Mouse (Mus musculus): ENCODE data around the gene Phf11c. TPM values are rescaled to one million over a fixed set of nuclear protein-coding genes. Genes with fewer than 3 reads are reported as not detected.

Phf11c gene
- total RNA-seq, 2 experiments from 2014 or later, result 0.56 to 0.59 TPM

Other genes starting within 250 kb of the Phf11c start
- gene Gm5142, start 216.6 kb downstream of the Phf11c start, total RNA-seq (2021), result not detected
- gene Rcbtb1, start 194.2 kb downstream of the Phf11c start, total RNA-seq (2021), result 10 to 100 TPM; 23.1 to 37.5 TPM
- gene Gm6904, start 135.2 kb downstream of the Phf11c start, total RNA-seq (2021), result 1 to 10 TPM in 1 of 2 experiments, under 1 TPM in 1; 0.70 to 1.1 TPM
- under 1 TPM; 0.66 to 0.79 TPM for gene Phf11a, start 97.9 kb downstream of the Phf11c start, total RNA-seq (2021)
- gene Phf11b, start 54.0 kb downstream of the Phf11c start, total RNA-seq (2021), result 1 to 10 TPM; 1.9 to 3.4 TPM
- 1 to 10 TPM; 7.0 to 9.0 TPM for gene Phf11d, start 29.9 kb downstream of the Phf11c start, total RNA-seq (2021)
- gene Setdb2, start 45.5 kb upstream of the Phf11c start, total RNA-seq (2021), result 1 to 10 TPM; 5.4 to 7.1 TPM
- gene Cab39l, start 45.6 kb upstream of the Phf11c start, total RNA-seq (2021), result 10 to 100 TPM; 33.7 to 38.2 TPM
- 10 to 100 TPM; 66.3 to 74.2 TPM for gene Cdadc1, start 202.6 kb upstream of the Phf11c start, total RNA-seq (2021)
- gene Shisa2, start 229.9 kb upstream of the Phf11c start, total RNA-seq (2021), result 1 to 10 TPM; 1.1 to 1.4 TPM